Mouse (Mus musculus) megakaryocyte, embryonic 14.5 days (primary cell): ENCODE data around the gene Nectin1. TPM values are rescaled to one million over a fixed set of nuclear protein-coding genes. Genes with fewer than 3 reads are reported as not detected.

Experiments used
- H3K27me3 ChIP-seq: replicated peaks from 2 replicates; pipeline ENCODE3; 2012; ENCODE audit warnings: inconsistent platforms
- H3K36me3 ChIP-seq: replicated peaks from 2 replicates; pipeline ENCODE3; 2012; ENCODE audit warnings: low read length, inconsistent platforms, mixed read lengths
- H3K4me1 ChIP-seq: 2 replicates; pipeline ENCODE4 v1.6.1; 2012; ENCODE audit warnings: inconsistent platforms
- H3K4me3 ChIP-seq: replicated peaks from 2 replicates; pipeline ENCODE3; 2012; ENCODE audit warnings: moderate library complexity, mild to moderate bottlenecking, inconsistent platforms
- H3K9me3 ChIP-seq: 2 replicates; pipeline ENCODE4 v1.6.1; 2012; ENCODE audit warnings: inconsistent platforms
- FLI1 ChIP-seq: IDR thresholded peaks from 2 replicates; pipeline ENCODE4 v1.6.1; 2012; ENCODE audit warnings: low read length, inconsistent platforms, mixed read lengths
- GATA1 ChIP-seq: IDR thresholded peaks from 3 replicates; pipeline ENCODE4 v1.6.1; 2012; ENCODE audit warnings: mixed read lengths, low read length, inconsistent platforms, borderline replicate concordance
- polyA plus RNA-seq: library from polyadenylated mRNA; stranded (reverse); fragments of >175 nt; gene quantifications from 2 replicates; pipeline ENCODE4 v1.2.3, GENCODE M21; 2012; ENCODE audit warnings: low replicate concordance; ENCODE audit not compliant: insufficient read depth

Gene Nectin1
- polyA plus RNA-seq, 1 experiment, result 1.3 TPM

DNA sequence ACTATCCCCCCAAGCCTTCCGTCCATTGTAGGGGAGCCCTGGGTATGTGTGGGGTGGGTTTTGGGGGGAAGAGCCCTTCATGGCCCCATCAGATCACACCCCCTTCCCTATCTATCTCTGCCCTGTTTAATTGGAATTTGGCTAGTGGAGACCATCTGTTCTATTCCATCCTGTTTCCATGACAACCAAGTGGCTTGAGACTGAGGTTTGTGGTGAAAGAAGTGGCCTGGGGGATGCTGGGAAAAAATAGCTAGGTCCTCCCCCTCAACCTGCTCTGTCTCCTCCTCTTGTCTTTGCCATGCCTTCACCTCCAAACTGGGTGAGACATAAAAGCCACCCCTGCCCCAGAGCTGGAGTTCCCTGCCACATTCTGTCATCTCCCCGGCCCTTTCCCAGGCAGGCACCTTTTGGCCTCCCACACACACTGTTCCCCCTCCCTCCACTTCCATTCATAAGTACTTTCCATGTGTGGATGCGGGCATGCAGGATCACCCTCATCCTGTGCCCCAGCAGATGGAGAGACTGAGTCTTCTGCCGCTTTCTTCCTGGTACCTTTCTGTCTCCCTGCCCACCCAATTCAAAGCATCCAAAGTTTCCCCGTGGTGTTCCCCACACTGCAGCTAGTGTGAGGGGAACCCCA, 17.5 kb downstream of the Nectin1 start:
- Histone ChIP-seq H3K4me1 (no peaks in the 10 kb centered on the region), H3K36me3 (no peaks in the 10 kb centered on the region), H3K4me3 (no peak overlapping the region), H3K27me3 (peaks cover 38% of the 10 kb centered on the region), H3K9me3 (peaks cover 9% of the 10 kb centered on the region)
- TF ChIP-seq GATA1 (no peak), FLI1 (no peak)

- H3K4me1 ChIP-seq, result no peaks in the 10 kb centered on the region
- H3K9me3 ChIP-seq, result peaks cover 9% of the 10 kb centered on the region
- no peak overlapping the region for H3K4me3 ChIP-seq
- peaks cover 38% of the 10 kb centered on the region for H3K27me3 ChIP-seq
- TF ChIP-seq FLI1 (no peak), GATA1 (no peak)
- no peaks in the 10 kb centered on the region for H3K36me3 ChIP-seq
These were observed 18.2 kb downstream of the Nectin1 start for GRCm38 (mm10) chr9:43761941-43762340.

- TF ChIP-seq FLI1 (no peak), GATA1 (no peak)
- H3K27me3 ChIP-seq, result peaks cover 31% of the 10 kb centered on the region
- no peak overlapping the region for H3K4me3 ChIP-seq
- H3K4me1 ChIP-seq, result no peaks in the 10 kb centered on the region
- peaks cover 9% of the 10 kb centered on the region for H3K9me3 ChIP-seq
- H3K36me3 ChIP-seq, result no peaks in the 10 kb centered on the region
These were observed 21.8 kb downstream of the Nectin1 start for GRCm38 (mm10) chr9:43765419-43766179.

DNA sequence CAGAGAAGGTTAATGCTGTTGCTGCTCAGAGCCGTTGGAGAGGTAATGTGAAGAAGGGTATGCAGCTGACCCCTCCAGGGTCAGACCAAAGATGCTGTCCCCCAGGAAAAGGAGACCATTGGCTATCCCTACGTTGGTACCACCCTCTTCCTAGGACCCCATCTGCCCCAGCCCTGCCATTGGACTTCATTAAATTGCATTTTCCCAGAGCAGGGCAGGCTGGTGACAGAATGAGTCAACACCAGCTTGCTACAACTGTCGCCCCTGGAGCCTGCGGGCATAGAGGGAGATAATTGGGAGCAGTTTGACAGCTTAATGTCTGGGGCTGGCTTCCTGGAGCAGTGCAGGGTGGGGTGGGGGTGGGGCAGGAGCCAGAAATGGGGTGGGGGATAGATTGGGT, 25.0 kb downstream of the Nectin1 start:
- H3K36me3 ChIP-seq, result no peaks in the 10 kb centered on the region
- TF ChIP-seq FLI1, result no peak
- no peak for TF ChIP-seq GATA1
- no peak overlapping the region for H3K4me3 ChIP-seq
- H3K27me3 ChIP-seq, result peaks cover 35% of the 10 kb centered on the region
- H3K9me3 ChIP-seq, result peaks cover 5% of the 10 kb centered on the region
- H3K4me1 ChIP-seq, result no peaks in the 10 kb centered on the region

GRCm38 (mm10) chr9:43769228-43769627, 25.4 kb downstream of the Nectin1 start:
- Histone ChIP-seq H3K36me3 (no peaks in the 10 kb centered on the region), H3K27me3 (peaks cover 37% of the 10 kb centered on the region), H3K9me3 (peaks cover under 1% of the 10 kb centered on the region; the same call in 1 of the 2 replicates), H3K4me1 (no peaks in the 10 kb centered on the region), H3K4me3 (no peak overlapping the region)
- TF ChIP-seq FLI1 (no peak), GATA1 (no peak)

DNA sequence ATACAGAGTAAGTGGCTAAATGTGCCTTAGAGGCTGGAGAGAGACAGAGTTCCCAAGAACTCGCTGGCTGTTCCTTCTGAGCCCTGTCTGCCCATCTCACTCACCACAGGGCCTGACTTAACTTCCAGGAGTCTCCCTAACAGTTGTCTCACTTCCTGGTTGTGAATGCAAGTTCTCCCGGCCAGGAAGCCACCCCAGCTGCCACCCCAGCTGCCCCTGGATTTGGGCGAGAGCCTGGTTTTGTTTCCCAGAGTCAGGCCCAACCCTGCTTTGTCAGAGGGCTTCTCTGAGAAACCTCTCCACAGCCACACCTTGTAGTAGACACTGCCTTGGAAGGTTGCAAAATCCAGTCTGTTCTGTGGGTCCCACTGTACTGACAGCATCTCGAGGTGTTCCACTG, 26.2 kb downstream of the Nectin1 start:
- Histone ChIP-seq H3K4me1 (no peaks in the 10 kb centered on the region), H3K4me3 (no peak overlapping the region), H3K9me3 (no peaks in the 10 kb centered on the region), H3K27me3 (peaks cover 39% of the 10 kb centered on the region), H3K36me3 (no peaks in the 10 kb centered on the region)
- TF ChIP-seq FLI1, result no peak
- TF ChIP-seq GATA1, result no peak

GRCm38 (mm10) chr9:43771041-43771440, 27.3 kb downstream of the Nectin1 start:
- H3K9me3 ChIP-seq, result no peaks in the 10 kb centered on the region
- H3K27me3 ChIP-seq, result peaks cover 38% of the 10 kb centered on the region
- H3K36me3 ChIP-seq, result no peaks in the 10 kb centered on the region
- no peak overlapping the region for H3K4me3 ChIP-seq
- TF ChIP-seq FLI1 (no peak), GATA1 (no peak)
- H3K4me1 ChIP-seq, result no peaks in the 10 kb centered on the region

GRCm38 (mm10) chr9:43772460-43772859, 28.7 kb downstream of the Nectin1 start:
- Histone ChIP-seq H3K4me3 (no peak overlapping the region), H3K9me3 (no peaks in the 10 kb centered on the region), H3K4me1 (peaks cover 1% of the 10 kb centered on the region; the same call in 1 of the 2 replicates), H3K36me3 (no peaks in the 10 kb centered on the region), H3K27me3 (peaks cover 34% of the 10 kb centered on the region)
- TF ChIP-seq FLI1 (no peak), GATA1 (no peak)

DNA sequence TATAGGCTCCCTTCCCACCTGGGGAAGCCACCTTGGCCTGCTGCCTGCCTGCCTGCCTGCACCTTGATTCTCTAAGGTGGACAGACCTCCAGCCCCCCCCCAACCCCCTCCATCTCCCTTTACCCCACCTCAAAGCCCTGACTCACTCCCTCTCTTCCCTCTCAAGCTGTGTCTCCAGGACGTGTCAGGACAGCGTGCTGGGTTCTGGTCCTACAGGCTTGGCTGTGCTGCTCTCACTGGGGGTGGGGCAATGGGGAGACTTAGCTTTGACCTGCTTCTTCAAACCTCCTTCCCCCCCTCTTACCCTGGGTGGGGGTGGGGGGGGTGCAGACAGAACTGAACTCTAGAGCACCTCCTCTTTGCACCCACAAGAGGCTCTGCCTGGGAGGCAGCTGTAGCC, 29.7 kb downstream of the Nectin1 start:
- TF ChIP-seq FLI1 (no peak), GATA1 (no peak)
- Histone ChIP-seq H3K4me1 (peaks cover 8% of the 10 kb centered on the region), H3K4me3 (no peak overlapping the region), H3K9me3 (no peaks in the 10 kb centered on the region), H3K36me3 (no peaks in the 10 kb centered on the region), H3K27me3 (peaks cover 36% of the 10 kb centered on the region)

DNA sequence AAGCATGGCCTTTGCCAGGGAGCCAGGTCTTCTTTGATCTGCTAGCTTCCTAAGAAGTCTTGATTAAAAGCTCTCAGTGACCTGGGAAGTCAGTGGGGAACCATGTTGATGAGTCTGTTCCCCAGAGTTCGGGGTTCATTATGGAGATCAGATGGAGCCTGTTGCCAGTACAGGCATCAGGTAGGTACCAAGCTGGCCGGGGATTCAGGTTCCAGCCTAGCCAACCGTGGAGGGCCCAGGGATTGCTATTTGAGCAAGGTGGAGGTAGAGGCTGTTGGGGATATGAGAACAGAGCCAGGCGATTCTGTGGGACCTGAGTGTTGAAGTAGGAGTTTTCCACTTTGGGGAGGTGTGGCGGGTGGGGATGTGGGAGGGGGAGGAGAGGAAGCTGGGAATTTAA, 30.6 kb downstream of the Nectin1 start:
- peaks cover 8% of the 10 kb centered on the region for H3K4me1 ChIP-seq

More for the DNA sequence above, 30.6 kb downstream of the Nectin1 start:
- H3K4me3 ChIP-seq, result no peak overlapping the region
- H3K36me3 ChIP-seq, result no peaks in the 10 kb centered on the region
- TF ChIP-seq GATA1, result no peak
- no peak for TF ChIP-seq FLI1
- H3K9me3 ChIP-seq, result no peaks in the 10 kb centered on the region
- H3K27me3 ChIP-seq, result peaks cover 36% of the 10 kb centered on the region
